Mouse (Mus musculus) liver, adult (tissue): ENCODE results near the gene Klra5.
"Not testable (repeated sequence)": the region's sequence is repeated elsewhere in the genome, so short reads cannot be mapped to it uniquely, and the experiment has no call there.

ENCODE experiments used
- GATA4 ChIP-seq: IDR thresholded peaks from 2 replicates; pipeline ENCODE4 v1.6.1; 2014; ENCODE audit warnings: mild to moderate bottlenecking, low read length; ENCODE audit not compliant: insufficient replicate concordance

The Klra5 gene

GRCm38 (mm10) chr6:129917476-129917946 is at the start of gene Klra5:
Gene Klra5, minus strand, starts transcription at chr6:129917650.
- not testable (repeated sequence) for TF ChIP-seq GATA4

GRCm38 (mm10) chr6:129916996-129917395 is 454 bp downstream of the Klra5 start:
- no peak for TF ChIP-seq GATA4

- TF ChIP-seq GATA4 = no peak
These were observed 34.9 kb downstream of the Klra5 start for GRCm38 (mm10) chr6:129882525-129882924.

GRCm38 (mm10) chr6:129876549-129876948 is 40.9 kb downstream of the Klra5 start, which contains the start of gene Klra17:
Gene Klra17, minus strand, starts transcription at chr6:129876672.
- no peak for TF ChIP-seq GATA4

- not testable (repeated sequence) for TF ChIP-seq GATA4
These were observed 55.1 kb downstream of the Klra5 start, which contains the start of gene Gm17631 for GRCm38 (mm10) chr6:129862349-129862748. Gene Gm17631, plus strand, starts transcription at chr6:129862649.
